Mouse (Mus musculus) embryonic facial prominence, embryonic 14.5 days (tissue): ENCODE data around the gene Mrpl4. TPM values are rescaled to one million over a fixed set of nuclear protein-coding genes. Genes with fewer than 3 reads are reported as not detected.

Source experiments
- ATAC-seq: fragments of 200-750 bp; cut with Nextera tagmentation; 2 replicates; pipeline ENCODE4 v1.8.0; 2017; ENCODE audit warnings: low read depth, moderate number of reproducible peaks, moderate TSS enrichment
- DNase-seq: peaks from one replicate; pipeline ENCODE4 v3.0.0-alpha.2; 2015; ENCODE audit warnings: low spot score
- H3K27ac ChIP-seq: fragments of 300-500 bp; sonication (generic); replicated peaks from 2 replicates; pipeline ENCODE4 v1.5.1; 2014; ENCODE audit warnings: low read depth, mild to moderate bottlenecking, low read length, moderate library complexity
- H3K27me3 ChIP-seq: fragments of 300-500 bp; sonication (generic); replicated peaks from 2 replicates; pipeline ENCODE4 v1.6.1; 2014; ENCODE audit warnings: low read length; ENCODE audit not compliant: control insufficient read depth, insufficient read depth
- H3K36me3 ChIP-seq: fragments of 300-500 bp; sonication (generic); 2 replicates; pipeline ENCODE4 v1.6.1; 2014; ENCODE audit warnings: low read length, mixed read lengths; ENCODE audit not compliant: control insufficient read depth, insufficient read depth
- H3K4me1 ChIP-seq: fragments of 300-500 bp; sonication (generic); 2 replicates; pipeline ENCODE4 v1.6.1; 2014; ENCODE audit warnings: antibody characterized with exemption, low read length; ENCODE audit not compliant: control insufficient read depth, insufficient read depth
- H3K4me2 ChIP-seq: fragments of 300-500 bp; sonication (generic); 2 replicates; pipeline ENCODE4 v1.6.1; 2014; ENCODE audit warnings: low read depth, mild to moderate bottlenecking, low read length, moderate library complexity, mixed read lengths
- H3K4me3 ChIP-seq: fragments of 300-500 bp; sonication (generic); 2 replicates; pipeline ENCODE4 v1.5.1; 2014; ENCODE audit warnings: low read depth, mild to moderate bottlenecking, low read length
- H3K9ac ChIP-seq: fragments of 300-500 bp; sonication (generic); 2 replicates; pipeline ENCODE4 v1.6.1; 2014; ENCODE audit warnings: low read depth, mild to moderate bottlenecking, low read length, moderate library complexity, mixed read lengths
- H3K9me3 ChIP-seq: fragments of 300-500 bp; sonication (generic); 2 replicates; pipeline ENCODE4 v1.6.1; 2016; ENCODE audit warnings: low read length; ENCODE audit not compliant: control insufficient read depth
- WGBS: fragments of 180-500 bp; shearing (Covaris S2); extraction: QIAGEN DNeasy Blood & Tissue Kit; methylation state at CpG from one replicate; pipeline ENCODE4 v1.1.7; 2014; 5-methylcytosine and 5-hydroxymethylcytosine counted together
- polyA plus RNA-seq: library from polyadenylated mRNA; unstranded; fragments of >200 nt; fragmentation: Nextera tagmentation; extraction: Ambion mirVana; gene quantifications from 2 replicates; pipeline ENCODE4 v1.2.1, GENCODE M21; 2014

Gene Mrpl4
- polyA plus RNA-seq, 1 experiment from 2014 or later = 110 TPM

GRCm38 (mm10) chr9:20979181-20979580 is 23.4 kb upstream of the Mrpl4 start:
- no peaks in the 10 kb centered on the region for H3K36me3 ChIP-seq
- WGBS = 54% methylated on average over 5 of the region's 5 CpGs
- H3K27ac ChIP-seq = peak overlapping the region; percentile 54; the same call in 1 of the 2 replicates

GRCm38 (mm10) chr9:20979769-20980168 is 22.8 kb upstream of the Mrpl4 start:
- Histone ChIP-seq H3K36me3 (no peaks in the 10 kb centered on the region), H3K9me3 (no peaks in the 10 kb centered on the region), H3K4me1 (peaks cover 16% of the 10 kb centered on the region; the same call in 1 of the 2 replicates), H3K4me2 (no peak overlapping the region), H3K4me3 (no peak overlapping the region), H3K27me3 (no peaks in the 10 kb centered on the region), H3K9ac (no peak overlapping the region), H3K27ac (no peak overlapping the region)
- DNase-seq = no peak
- no peak for ATAC-seq
- WGBS = 92% methylated on average over 7 of the region's 7 CpGs

More at GRCm38 (mm10) chr9:20979181-20979580, 23.4 kb upstream of the Mrpl4 start:
- Histone ChIP-seq H3K9me3 (no peaks in the 10 kb centered on the region), H3K4me3 (no peak overlapping the region), H3K27me3 (no peaks in the 10 kb centered on the region), H3K4me1 (peaks cover 16% of the 10 kb centered on the region; the same call in 1 of the 2 replicates), H3K9ac (no peak overlapping the region), H3K4me2 (no peak overlapping the region)
- ATAC-seq (no peak), DNase-seq (no peak)

GRCm38 (mm10) chr9:20982171-20982570 is 20.4 kb upstream of the Mrpl4 start:
- no peaks in the 10 kb centered on the region for H3K27me3 ChIP-seq
- no peaks in the 10 kb centered on the region for H3K9me3 ChIP-seq
- 72% methylated on average over 3 of the region's 3 CpGs for WGBS
- no peak overlapping the region for H3K27ac ChIP-seq
- no peak for ATAC-seq
- no peak for DNase-seq
- no peak overlapping the region for H3K4me3 ChIP-seq
- H3K4me1 ChIP-seq = peaks cover 21% of the 10 kb centered on the region
- H3K4me2 ChIP-seq = no peak overlapping the region
- no peaks in the 10 kb centered on the region for H3K36me3 ChIP-seq
- no peak overlapping the region for H3K9ac ChIP-seq

GRCm38 (mm10) chr9:20983169-20983568 is 19.4 kb upstream of the Mrpl4 start:
- ATAC-seq (no peak), DNase-seq (peak; percentile 16)
- Histone ChIP-seq H3K36me3 (no peaks in the 10 kb centered on the region), H3K27me3 (no peaks in the 10 kb centered on the region), H3K9me3 (no peaks in the 10 kb centered on the region), H3K9ac (no peak overlapping the region), H3K4me2 (no peak overlapping the region), H3K4me3 (no peak overlapping the region), H3K4me1 (peaks cover 29% of the 10 kb centered on the region), H3K27ac (no peak overlapping the region)
- WGBS = 9% methylated on average over 5 of the region's 5 CpGs

GRCm38 (mm10) chr9:20986952-20987686 is 15.4 kb upstream of the Mrpl4 start:
- peaks cover 37% of the 10 kb centered on the region for H3K4me1 ChIP-seq
- no peaks in the 10 kb centered on the region for H3K27me3 ChIP-seq
- H3K9ac ChIP-seq = no peak overlapping the region
- no peaks in the 10 kb centered on the region for H3K9me3 ChIP-seq
- no peaks in the 10 kb centered on the region for H3K36me3 ChIP-seq
- ATAC-seq (peak; percentile 86), DNase-seq (peak; percentile 95)
- H3K4me3 ChIP-seq = no peak overlapping the region
- peak overlapping the region; percentile 16; the same call in 1 of the 2 replicates for H3K4me2 ChIP-seq
- H3K27ac ChIP-seq = peak overlapping the region; percentile 89
- WGBS = 36% methylated on average over 15 of the region's 15 CpGs

- Histone ChIP-seq H3K4me2 (no peak overlapping the region), H3K4me1 (peaks cover 33% of the 10 kb centered on the region), H3K27me3 (no peaks in the 10 kb centered on the region), H3K27ac (peak overlapping the region; percentile 89), H3K9ac (no peak overlapping the region), H3K36me3 (no peaks in the 10 kb centered on the region), H3K4me3 (no peak overlapping the region), H3K9me3 (no peaks in the 10 kb centered on the region)
- WGBS = 25% methylated on average over 7 of the region's 7 CpGs
- ATAC-seq (no peak), DNase-seq (no peak)
These were observed 14.6 kb upstream of the Mrpl4 start for GRCm38 (mm10) chr9:20987953-20988352.

- 4% methylated on average over 10 of the region's 10 CpGs for WGBS
- DNase-seq = peak; percentile 92
- Histone ChIP-seq H3K9ac (peak overlapping the region; percentile 12; the same call in 1 of the 2 replicates), H3K4me1 (peaks cover 26% of the 10 kb centered on the region), H3K4me2 (peak overlapping the region; percentile 32), H3K27me3 (no peaks in the 10 kb centered on the region), H3K9me3 (no peaks in the 10 kb centered on the region), H3K4me3 (no peak overlapping the region), H3K27ac (peak overlapping the region; percentile 70; the same call in 1 of the 2 replicates), H3K36me3 (no peaks in the 10 kb centered on the region)
- peak; percentile 53; the same call in 1 of the 2 replicates for ATAC-seq
These were observed 11.7 kb upstream of the Mrpl4 start for GRCm38 (mm10) chr9:20990861-20991260.

- H3K36me3 ChIP-seq = no peaks in the 10 kb centered on the region
- peaks cover 22% of the 10 kb centered on the region for H3K4me1 ChIP-seq
- WGBS = 88% methylated on average over 4 of the region's 4 CpGs
- no peak for DNase-seq
- no peaks in the 10 kb centered on the region for H3K27me3 ChIP-seq
- no peaks in the 10 kb centered on the region for H3K9me3 ChIP-seq
- no peak overlapping the region for H3K4me3 ChIP-seq
- no peak overlapping the region for H3K9ac ChIP-seq
- no peak for ATAC-seq
- H3K4me2 ChIP-seq = no peak overlapping the region
- H3K27ac ChIP-seq = no peak overlapping the region
These were observed 11.0 kb upstream of the Mrpl4 start for GRCm38 (mm10) chr9:20991587-20991986.
